Mouse (Mus musculus) lung, adult 2 months (tissue): ENCODE measurements around the gene Fstl4.

Source experiments
- CTCF ChIP-seq: fragments of 200-500 bp; IDR thresholded peaks from 2 replicates; pipeline ENCODE4 v1.5.1; 2011; ENCODE audit warnings: mild to moderate bottlenecking, low read length, control low read depth; ENCODE audit not compliant: insufficient read depth
- POLR2A ChIP-seq: fragments of 200-500 bp; IDR thresholded peaks from 2 replicates; pipeline ENCODE4 v1.6.1; 2011; ENCODE audit warnings: low read depth, mild to moderate bottlenecking, control low read depth, low read length, borderline replicate concordance; ENCODE audit errors: extremely low read depth

DNA sequence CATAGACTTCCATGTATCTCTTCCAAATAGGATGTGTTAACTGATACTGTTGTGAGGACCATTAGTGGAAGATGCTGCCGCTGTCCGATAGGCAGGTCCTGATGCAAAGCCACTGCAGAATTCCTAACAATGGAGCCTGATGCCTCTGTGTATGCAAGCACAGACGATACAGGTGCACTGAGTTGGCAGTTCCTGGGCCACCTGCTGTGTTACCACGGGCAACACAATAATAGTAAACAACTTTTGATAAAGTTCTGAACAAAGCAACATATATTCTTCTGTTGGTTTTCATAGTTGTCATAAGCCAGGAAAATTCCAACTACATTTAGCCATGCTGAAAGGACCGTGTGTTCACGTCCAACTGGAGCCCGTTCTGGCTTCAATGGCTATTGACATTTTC is 271.0 kb downstream of the Fstl4 start:
- TF ChIP-seq POLR2A (no peak), CTCF (no peak)
